Mouse (Mus musculus): Measurements from ENCODE around the gene Rtn1. TPM values are rescaled to one million over a fixed set of nuclear protein-coding genes. Genes with fewer than 3 reads are reported as not detected.

Rtn1 gene
- total and polyA plus RNA-seq, 2 experiments from 2014 or later, result 6.5 to 11.7 TPM

GRCm38 (mm10) chr12:72229451-72230196 lies 179.2 kb downstream of the Rtn1 start:
- Histone ChIP-seq H3K4me1 (ENCODE audit: control insufficient read depth, insufficient read depth) (no peaks in the 10 kb centered on the region), H3K9ac (replicated peaks; ENCODE audit: low read depth, low read length) (no peak overlapping the region)
- 72% methylated on average over 8 of the region's 8 CpGs for WGBS

GRCm38 (mm10) chr12:72227731-72228130 lies 181.1 kb downstream of the Rtn1 start:
- H3K27ac ChIP-seq (ENCODE audit: low read depth), result no peak overlapping the region
- H3K27me3 ChIP-seq (ENCODE audit: control insufficient read depth, insufficient read depth, low read length), result no peaks in the 10 kb centered on the region

More at GRCm38 (mm10) chr12:72229451-72230196, 179.2 kb downstream of the Rtn1 start:
- no peak overlapping the region for H3K4me3 ChIP-seq (ENCODE audit: low read depth, low read length)
- no peak for ATAC-seq (ENCODE audit: insufficient read depth, low read depth)
- no peak for DNase-seq (ENCODE audit: low spot score)
- no peak overlapping the region for H3K4me2 ChIP-seq (ENCODE audit: low read depth, low read length)
- H3K36me3 ChIP-seq (replicated peaks; ENCODE audit: control insufficient read depth, insufficient read depth, low read length), result no peaks in the 10 kb centered on the region
- TF ChIP-seq EP300 (IDR thresholded peaks at IDR 0.05; ENCODE audit: low read depth), result no peak
- no peak for TF ChIP-seq CTCF (IDR thresholded peaks at IDR 0.05; ENCODE audit: low read depth)
- H3K27ac ChIP-seq (ENCODE audit: low read depth), result no peak overlapping the region
- H3K27me3 ChIP-seq (ENCODE audit: control insufficient read depth, insufficient read depth, low read length), result 0 out of 2 replicates have a peak, but pooled peaks cover 2% of the 10 kb centered on the region
- no peaks in the 10 kb centered on the region for H3K9me3 ChIP-seq (replicated peaks; ENCODE audit: control insufficient read depth, low read length)

GRCm38 (mm10) chr12:72225371-72225770 lies 183.5 kb downstream of the Rtn1 start:
- no peak overlapping the region for H3K27ac ChIP-seq (ENCODE audit: low read depth)
- H3K4me1 ChIP-seq (ENCODE audit: control insufficient read depth, insufficient read depth), result no peaks in the 10 kb centered on the region
- WGBS, result 90% methylated on average over 3 of the region's 3 CpGs
- no peak overlapping the region for H3K4me2 ChIP-seq (ENCODE audit: low read depth, low read length)
- no peaks in the 10 kb centered on the region for H3K27me3 ChIP-seq (ENCODE audit: control insufficient read depth, insufficient read depth, low read length)
- H3K9me3 ChIP-seq (replicated peaks; ENCODE audit: control insufficient read depth, low read length), result no peaks in the 10 kb centered on the region
- DNase-seq (ENCODE audit: low spot score) (no peak), ATAC-seq (ENCODE audit: insufficient read depth, low read depth) (no peak)
- no peaks in the 10 kb centered on the region for H3K36me3 ChIP-seq (replicated peaks; ENCODE audit: control insufficient read depth, insufficient read depth, low read length)
- no peak for TF ChIP-seq CTCF (IDR thresholded peaks at IDR 0.05; ENCODE audit: low read depth)
- TF ChIP-seq EP300 (IDR thresholded peaks at IDR 0.05; ENCODE audit: low read depth), result no peak
- no peak overlapping the region for H3K4me3 ChIP-seq (ENCODE audit: low read depth, low read length)
- H3K9ac ChIP-seq (replicated peaks; ENCODE audit: low read depth, low read length), result no peak overlapping the region

More at GRCm38 (mm10) chr12:72227731-72228130, 181.1 kb downstream of the Rtn1 start:
- H3K36me3 ChIP-seq (replicated peaks; ENCODE audit: control insufficient read depth, insufficient read depth, low read length), result no peaks in the 10 kb centered on the region
- no peak for TF ChIP-seq CTCF (IDR thresholded peaks at IDR 0.05; ENCODE audit: low read depth)
- TF ChIP-seq EP300 (IDR thresholded peaks at IDR 0.05; ENCODE audit: low read depth), result no peak
- no peak for ATAC-seq (ENCODE audit: insufficient read depth, low read depth)
- no peaks in the 10 kb centered on the region for H3K4me1 ChIP-seq (ENCODE audit: control insufficient read depth, insufficient read depth)
- WGBS, result 75% methylated on average over 6 of the region's 6 CpGs
- no peaks in the 10 kb centered on the region for H3K9me3 ChIP-seq (replicated peaks; ENCODE audit: control insufficient read depth, low read length)
- H3K4me3 ChIP-seq (ENCODE audit: low read depth, low read length), result no peak overlapping the region
- H3K9ac ChIP-seq (replicated peaks; ENCODE audit: low read depth, low read length), result no peak overlapping the region
- no peak overlapping the region for H3K4me2 ChIP-seq (ENCODE audit: low read depth, low read length)
- no peak for DNase-seq (ENCODE audit: low spot score)

GRCm38 (mm10) chr12:72223557-72224102 lies 185.2 kb downstream of the Rtn1 start:
- Histone ChIP-seq H3K4me1 (ENCODE audit: control insufficient read depth, insufficient read depth) (no peaks in the 10 kb centered on the region), H3K9ac (replicated peaks; ENCODE audit: low read depth, low read length) (no peak overlapping the region), H3K9me3 (replicated peaks; ENCODE audit: control insufficient read depth, low read length) (no peaks in the 10 kb centered on the region), H3K4me3 (ENCODE audit: low read depth, low read length) (no peak overlapping the region), H3K36me3 (replicated peaks; ENCODE audit: control insufficient read depth, insufficient read depth, low read length) (no peaks in the 10 kb centered on the region), H3K27ac (ENCODE audit: low read depth) (no peak overlapping the region), H3K4me2 (ENCODE audit: low read depth, low read length) (no peak overlapping the region), H3K27me3 (ENCODE audit: control insufficient read depth, insufficient read depth, low read length) (no peaks in the 10 kb centered on the region)
- no peak for TF ChIP-seq CTCF (IDR thresholded peaks at IDR 0.05; ENCODE audit: low read depth)
- no peak for TF ChIP-seq EP300 (IDR thresholded peaks at IDR 0.05; ENCODE audit: low read depth)
- no peak for DNase-seq (ENCODE audit: low spot score)
- no peak for ATAC-seq (ENCODE audit: insufficient read depth, low read depth)
- WGBS, result 90% methylated on average over 16 of the region's 16 CpGs

- DNase-seq (ENCODE audit: low spot score), result peak; percentile 49
- TF ChIP-seq EP300 (IDR thresholded peaks at IDR 0.05; ENCODE audit: low read depth) (0 out of 2 replicates have a peak, but pooled peaks have one; percentile 30), CTCF (IDR thresholded peaks at IDR 0.05; ENCODE audit: low read depth) (no peak)
- Histone ChIP-seq H3K27ac (ENCODE audit: low read depth) (peak overlapping the region; percentile 78), H3K36me3 (replicated peaks; ENCODE audit: control insufficient read depth, insufficient read depth, low read length) (no peaks in the 10 kb centered on the region), H3K4me2 (ENCODE audit: low read depth, low read length) (no peak overlapping the region), H3K9ac (replicated peaks; ENCODE audit: low read depth, low read length) (no peak overlapping the region), H3K4me1 (ENCODE audit: control insufficient read depth, insufficient read depth) (no peaks in the 10 kb centered on the region), H3K27me3 (ENCODE audit: control insufficient read depth, insufficient read depth, low read length) (no peaks in the 10 kb centered on the region), H3K4me3 (ENCODE audit: low read depth, low read length) (no peak overlapping the region), H3K9me3 (replicated peaks; ENCODE audit: control insufficient read depth, low read length) (no peaks in the 10 kb centered on the region)
- peak; percentile 78 for ATAC-seq (ENCODE audit: insufficient read depth, low read depth)
- WGBS, result 43% methylated on average over 5 of the region's 5 CpGs
Observed at GRCm38 (mm10) chr12:72213554-72213953, 195.3 kb downstream of the Rtn1 start.
